Mouse (Mus musculus) G1E-ER4 (cell line): Measurements from ENCODE around the gene Cdk14. TPM values are rescaled to one million over a fixed set of nuclear protein-coding genes. Genes with fewer than 3 reads are reported as not detected.

Experiments used
- GATA1 ChIP-seq: IDR thresholded peaks from one replicate; pipeline ENCODE4 v1.8.0; 2012; ENCODE audit warnings: low read length, inconsistent platforms
- polyA plus RNA-seq: library from polyadenylated mRNA; stranded (reverse); fragments of >175 nt; gene quantifications from 2 replicates; pipeline ENCODE4 v1.2.3, GENCODE M21; 2012

Cdk14 gene
- polyA plus RNA-seq, 1 experiment, result not detected

GRCm38 (mm10) chr5:5373541-5373940, 46.6 kb downstream of the Cdk14 start:
- no peak for TF ChIP-seq GATA1

DNA sequence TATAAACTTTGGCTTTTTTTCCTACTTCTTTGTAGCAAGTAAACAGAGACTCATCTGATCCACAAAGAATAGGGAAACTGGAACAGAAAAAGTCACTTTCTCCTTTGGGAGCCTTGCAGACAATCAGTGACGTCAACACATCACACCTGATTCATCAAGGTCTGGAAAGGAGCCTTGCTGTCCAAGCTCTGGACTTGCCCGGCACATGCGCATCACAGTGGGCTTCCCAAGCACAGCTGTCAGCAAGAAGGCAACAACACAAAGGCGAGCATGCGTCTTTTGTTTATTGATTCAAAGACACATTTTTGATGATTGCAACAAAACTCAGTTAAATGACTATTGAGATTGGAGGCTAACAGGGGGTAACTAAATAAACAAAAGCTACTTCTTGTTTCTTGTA, 47.2 kb downstream of the Cdk14 start:
- TF ChIP-seq GATA1, result no peak

- no peak for TF ChIP-seq GATA1
Observed at GRCm38 (mm10) chr5:5372354-5372753, 47.8 kb downstream of the Cdk14 start.

DNA sequence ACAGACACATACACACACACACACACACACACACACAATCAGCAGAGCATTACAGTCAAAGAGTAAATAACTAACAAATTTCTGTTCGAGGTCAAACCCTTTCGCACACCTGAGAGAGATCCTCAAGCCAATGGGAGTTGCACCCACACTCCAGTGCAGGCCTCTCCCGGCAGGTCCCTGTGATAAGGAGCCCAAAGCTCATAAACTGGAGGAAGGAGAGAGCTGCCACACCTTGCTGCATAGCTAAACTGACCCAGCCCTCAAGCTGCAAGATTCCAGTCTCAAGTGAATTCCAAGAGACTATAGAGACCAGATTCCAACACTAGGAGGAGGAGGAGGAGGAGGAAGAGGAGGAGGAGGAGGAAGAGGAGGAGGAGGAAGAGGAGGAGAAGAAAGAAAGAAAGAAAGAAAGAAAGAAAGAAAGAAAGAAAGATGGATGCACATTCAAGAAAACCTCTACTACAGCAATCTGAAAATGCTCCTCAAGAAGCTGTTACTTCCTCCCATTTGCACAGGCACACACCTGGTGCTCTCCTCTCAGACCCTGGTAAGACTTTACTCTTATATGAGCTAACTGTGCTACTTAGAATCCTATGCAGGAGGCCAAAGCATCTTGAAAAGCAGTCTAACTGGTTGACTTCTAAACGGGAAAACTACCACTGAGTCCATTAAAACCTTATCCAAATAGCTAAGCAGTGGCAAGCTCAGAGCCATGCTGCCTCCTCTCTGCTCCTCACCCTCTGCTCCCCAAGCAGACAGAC, 49.6 kb downstream of the Cdk14 start:
- no peak for TF ChIP-seq GATA1

DNA sequence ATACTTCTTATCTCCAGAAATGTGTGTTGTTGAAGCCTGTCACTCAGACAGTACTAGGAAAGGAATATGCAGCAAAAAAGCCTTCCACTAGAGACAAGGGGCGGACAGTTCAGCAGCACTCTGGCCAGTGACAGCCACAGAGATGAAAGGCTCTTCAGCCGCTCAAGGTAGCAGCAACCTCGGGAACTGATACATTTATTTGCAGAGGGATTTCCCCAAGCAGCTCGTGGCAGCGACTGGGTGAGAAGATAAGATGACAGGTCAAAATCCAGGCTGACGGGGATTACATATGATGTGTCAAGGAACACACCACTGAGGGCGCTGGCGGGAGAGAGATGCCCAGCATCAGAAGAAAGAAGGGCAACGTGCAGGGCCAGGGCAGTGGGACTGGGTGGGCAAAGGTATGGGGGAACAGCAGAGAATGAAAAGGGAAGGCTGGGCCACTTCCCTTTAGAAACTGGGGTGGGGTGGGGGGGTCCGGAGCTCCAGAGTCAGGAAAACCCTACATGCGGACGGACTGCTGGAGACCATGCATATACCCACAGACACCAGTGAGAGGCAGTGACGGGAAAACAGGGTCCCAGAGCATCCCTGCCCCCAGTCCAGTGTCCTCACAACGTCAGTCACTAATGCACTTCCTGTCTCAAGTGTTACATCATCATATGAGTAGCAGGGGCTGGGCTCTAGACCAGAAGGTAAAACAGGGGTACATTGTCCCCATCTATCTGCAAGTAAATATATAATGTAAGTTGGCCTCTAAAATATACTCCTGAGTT, 51.5 kb downstream of the Cdk14 start:
- no peak for TF ChIP-seq GATA1

GRCm38 (mm10) chr5:5367550-5367949, 52.6 kb downstream of the Cdk14 start:
- TF ChIP-seq GATA1, result no peak

- no peak for TF ChIP-seq GATA1
Observed at GRCm38 (mm10) chr5:5365285-5366076, 54.6 kb downstream of the Cdk14 start.

DNA sequence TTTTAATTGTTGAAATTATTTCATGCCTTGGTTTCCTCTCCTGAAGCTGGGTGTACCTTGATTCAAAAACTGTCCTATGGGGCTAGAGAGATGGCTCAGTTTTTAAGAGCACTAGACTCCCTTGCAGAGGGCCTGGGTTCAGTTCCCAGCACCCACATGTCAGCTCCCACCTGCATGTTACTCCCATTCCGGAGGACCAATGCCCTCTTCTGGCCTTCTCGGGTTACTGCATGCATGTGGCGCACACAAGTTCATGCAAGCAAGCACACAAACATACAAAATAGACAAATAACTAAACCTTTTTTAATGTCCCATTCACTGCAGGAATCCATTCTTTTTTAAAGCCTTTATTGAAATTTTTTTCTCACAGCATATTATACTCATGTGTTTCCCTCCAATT, 58.4 kb downstream of the Cdk14 start:
- TF ChIP-seq GATA1, result no peak

DNA sequence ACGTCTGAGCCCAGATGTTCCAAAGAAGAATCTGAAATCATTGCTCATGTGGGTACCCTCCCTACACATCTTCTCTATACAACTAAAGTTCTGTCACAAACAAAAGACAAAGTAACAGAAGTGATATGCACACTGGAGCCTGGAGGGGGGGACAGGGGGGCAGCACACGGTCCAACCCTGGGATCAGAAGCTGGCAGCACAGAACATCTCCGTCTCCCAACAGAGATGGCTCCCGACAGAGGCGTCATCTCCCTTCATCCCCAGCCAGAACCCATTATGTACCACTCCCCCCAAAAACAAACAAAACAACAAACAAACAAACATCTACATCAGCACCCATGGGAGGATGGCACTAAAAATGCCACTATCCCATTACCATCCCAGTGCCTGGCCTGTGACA, 59.8 kb downstream of the Cdk14 start:
- no peak for TF ChIP-seq GATA1

DNA sequence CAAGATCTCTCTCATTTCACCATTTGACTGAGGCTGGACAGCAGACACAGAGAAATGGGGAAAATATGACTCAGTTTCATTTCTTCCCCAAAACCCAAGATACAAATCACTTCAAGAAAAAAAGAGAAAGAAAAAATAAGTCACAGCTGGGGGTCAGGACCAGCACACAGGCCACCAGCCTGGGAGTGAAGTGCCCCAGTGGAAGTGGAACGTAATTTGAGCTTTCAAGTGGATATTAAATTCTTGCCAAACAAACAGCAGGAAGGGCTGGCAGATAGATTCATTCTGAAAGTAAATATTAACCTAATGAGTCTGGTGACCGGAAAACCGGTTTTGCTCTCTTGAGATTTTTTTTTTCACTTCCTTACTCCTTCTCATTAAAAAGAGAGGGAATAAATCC, 60.2 kb downstream of the Cdk14 start:
- no peak for TF ChIP-seq GATA1

GRCm38 (mm10) chr5:5359370-5359769, 60.7 kb downstream of the Cdk14 start:
- no peak for TF ChIP-seq GATA1

- TF ChIP-seq GATA1, result no peak
Observed at GRCm38 (mm10) chr5:5358019-5358717, 61.9 kb downstream of the Cdk14 start.

- TF ChIP-seq GATA1, result no peak
Observed at GRCm38 (mm10) chr5:5354684-5355368, 65.3 kb downstream of the Cdk14 start.

DNA sequence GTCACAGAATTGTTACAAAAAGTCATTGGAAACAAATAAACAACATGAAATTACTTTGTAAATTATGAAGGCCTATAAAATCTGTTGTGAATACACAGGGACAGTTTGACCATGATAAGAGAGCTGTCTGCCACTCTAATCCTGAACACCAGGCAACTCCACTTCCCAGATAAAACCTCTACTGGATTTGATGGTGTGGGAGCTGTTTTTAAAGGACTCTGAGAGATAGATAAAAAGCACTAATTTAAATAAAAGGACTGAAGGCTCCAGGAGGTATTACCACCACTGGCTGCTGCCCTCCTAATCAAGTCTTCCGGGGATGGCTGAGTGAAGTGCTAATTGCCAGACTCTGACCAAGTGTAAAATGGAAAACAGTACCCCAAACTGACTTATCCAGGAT, 66.2 kb downstream of the Cdk14 start:
- TF ChIP-seq GATA1, result no peak

GRCm38 (mm10) chr5:5344646-5345045, 75.5 kb downstream of the Cdk14 start:
- TF ChIP-seq GATA1, result no peak
